Mouse (Mus musculus): ENCODE measurements around the gene Coch. TPM values are rescaled to one million over a fixed set of nuclear protein-coding genes. Genes with fewer than 3 reads are reported as not detected.
"Not testable (repeated sequence)": the region's sequence is repeated elsewhere in the genome, so short reads cannot be mapped to it uniquely, and the experiment has no call there.

Gene Coch
- polyA plus RNA-seq, 1 experiment, result not detected

DNA sequence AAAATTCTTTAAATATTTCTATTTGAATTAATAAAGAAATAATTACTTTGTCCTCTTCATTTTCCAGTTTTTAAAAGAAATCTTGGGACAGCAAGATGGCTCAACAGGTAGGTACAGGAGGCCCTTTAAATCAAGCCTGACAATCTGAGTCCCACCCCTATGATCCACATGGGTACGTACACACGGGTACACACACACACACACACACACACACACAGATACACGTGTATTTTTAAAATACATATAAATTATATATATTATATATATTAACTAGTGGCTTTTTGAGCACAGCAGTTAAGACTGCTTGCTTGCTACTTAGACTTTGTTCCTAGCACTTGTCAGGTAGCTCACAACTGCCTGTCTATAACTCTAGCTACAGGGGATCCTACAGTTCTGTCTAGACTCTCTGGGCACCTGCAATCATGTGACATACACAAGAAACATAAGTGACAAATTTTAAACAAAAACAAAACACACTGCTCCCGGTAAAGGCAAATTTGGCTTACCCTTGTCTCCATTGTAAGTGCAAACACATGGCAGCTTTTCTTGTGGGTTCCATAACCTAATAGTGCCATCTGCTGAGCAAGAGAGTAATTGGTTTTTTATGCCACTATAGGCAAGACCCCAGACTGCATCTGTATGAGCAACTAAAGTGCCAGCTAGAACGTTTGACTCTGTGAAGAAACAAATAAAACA is 29.7 kb downstream of the Coch start:
- TF ChIP-seq TAL1 (IDR thresholded peaks at IDR 0.05; ENCODE audit: low read length) (no peak), GATA1 (IDR thresholded peaks at IDR 0.05; ENCODE audit: low read length) (no peak)
- Histone ChIP-seq H3K4me3 (replicated peaks) (no peak overlapping the region), H3K27me3 (ENCODE audit: control insufficient read depth) (no peaks in the 10 kb centered on the region), H3K4me1 (ENCODE audit: control insufficient read depth) (peaks cover 3% of the 10 kb centered on the region; the same call in 1 of the 2 replicates), H3K9me3 (ENCODE audit: control insufficient read depth, low read length) (no peaks in the 10 kb centered on the region), H3K36me3 (ENCODE audit: control insufficient read depth) (peaks cover 71% of the 10 kb centered on the region)

DNA sequence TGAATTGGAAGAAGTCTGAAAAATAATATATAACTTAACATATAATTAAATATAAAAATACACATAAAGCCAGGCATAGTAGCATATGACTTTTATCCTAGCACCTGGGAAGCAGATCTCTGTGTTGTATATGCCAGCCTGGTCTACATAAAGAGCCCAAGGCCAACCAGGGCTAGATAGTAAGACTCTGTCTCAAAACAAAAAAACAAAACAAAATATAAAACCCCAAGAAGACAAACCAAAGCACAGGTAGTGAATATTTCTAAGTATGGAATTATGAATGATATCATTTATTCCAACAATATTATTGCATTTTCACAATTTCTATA is 30.2 kb downstream of the Coch start:
- Histone ChIP-seq H3K4me3 (replicated peaks) (no peak overlapping the region), H3K9me3 (ENCODE audit: control insufficient read depth, low read length) (no peaks in the 10 kb centered on the region), H3K27me3 (ENCODE audit: control insufficient read depth) (no peaks in the 10 kb centered on the region), H3K36me3 (ENCODE audit: control insufficient read depth) (peaks cover 66% of the 10 kb centered on the region), H3K4me1 (ENCODE audit: control insufficient read depth) (peaks cover 3% of the 10 kb centered on the region; the same call in 1 of the 2 replicates)
- TF ChIP-seq GATA1 (IDR thresholded peaks at IDR 0.05; ENCODE audit: low read length) (no peak), TAL1 (IDR thresholded peaks at IDR 0.05; ENCODE audit: low read length) (no peak)

GRCm38 (mm10) chr12:51633481-51633880 is 40.3 kb downstream of the Coch start:
- Histone ChIP-seq H3K4me1 (ENCODE audit: control insufficient read depth) (peaks cover 14% of the 10 kb centered on the region), H3K27me3 (ENCODE audit: control insufficient read depth) (no peaks in the 10 kb centered on the region), H3K9me3 (ENCODE audit: control insufficient read depth, low read length) (no peaks in the 10 kb centered on the region), H3K36me3 (ENCODE audit: control insufficient read depth) (peaks cover 24% of the 10 kb centered on the region), H3K4me3 (replicated peaks) (no peak overlapping the region)
- no peak for TF ChIP-seq TAL1 (IDR thresholded peaks at IDR 0.05; ENCODE audit: low read length)
- TF ChIP-seq GATA1 (IDR thresholded peaks at IDR 0.05; ENCODE audit: low read length), result no peak

- Histone ChIP-seq H3K27me3 (ENCODE audit: control insufficient read depth) (no peaks in the 10 kb centered on the region), H3K9me3 (ENCODE audit: control insufficient read depth, low read length) (no peaks in the 10 kb centered on the region), H3K36me3 (ENCODE audit: control insufficient read depth) (peaks cover 33% of the 10 kb centered on the region), H3K4me3 (replicated peaks) (no peak overlapping the region), H3K4me1 (ENCODE audit: control insufficient read depth) (peaks cover 14% of the 10 kb centered on the region)
- TF ChIP-seq TAL1 (IDR thresholded peaks at IDR 0.05; ENCODE audit: low read length) (no peak), GATA1 (IDR thresholded peaks at IDR 0.05; ENCODE audit: low read length) (no peak)
Measured at GRCm38 (mm10) chr12:51636260-51636659, 43.1 kb downstream of the Coch start.

GRCm38 (mm10) chr12:51636689-51637470 is 43.7 kb downstream of the Coch start:
- H3K36me3 ChIP-seq (ENCODE audit: control insufficient read depth), result peaks cover 38% of the 10 kb centered on the region
- H3K9me3 ChIP-seq (ENCODE audit: control insufficient read depth, low read length), result no peaks in the 10 kb centered on the region
- H3K4me1 ChIP-seq (ENCODE audit: control insufficient read depth), result peaks cover 18% of the 10 kb centered on the region
- TF ChIP-seq GATA1 (IDR thresholded peaks at IDR 0.05; ENCODE audit: low read length), result no peak
- TF ChIP-seq TAL1 (IDR thresholded peaks at IDR 0.05; ENCODE audit: low read length), result no peak; the same call in 2 of the 3 replicates
- no peak overlapping the region for H3K4me3 ChIP-seq (replicated peaks)
- H3K27me3 ChIP-seq (ENCODE audit: control insufficient read depth), result no peaks in the 10 kb centered on the region

GRCm38 (mm10) chr12:51641871-51642270 is 48.7 kb downstream of the Coch start:
- Histone ChIP-seq H3K4me1 (ENCODE audit: control insufficient read depth) (peaks cover 19% of the 10 kb centered on the region), H3K36me3 (ENCODE audit: control insufficient read depth) (peaks cover 48% of the 10 kb centered on the region), H3K27me3 (ENCODE audit: control insufficient read depth) (no peaks in the 10 kb centered on the region), H3K9me3 (ENCODE audit: control insufficient read depth, low read length) (no peaks in the 10 kb centered on the region), H3K4me3 (replicated peaks) (no peak overlapping the region)
- no peak for TF ChIP-seq TAL1 (IDR thresholded peaks at IDR 0.05; ENCODE audit: low read length)
- TF ChIP-seq GATA1 (IDR thresholded peaks at IDR 0.05; ENCODE audit: low read length), result no peak

DNA sequence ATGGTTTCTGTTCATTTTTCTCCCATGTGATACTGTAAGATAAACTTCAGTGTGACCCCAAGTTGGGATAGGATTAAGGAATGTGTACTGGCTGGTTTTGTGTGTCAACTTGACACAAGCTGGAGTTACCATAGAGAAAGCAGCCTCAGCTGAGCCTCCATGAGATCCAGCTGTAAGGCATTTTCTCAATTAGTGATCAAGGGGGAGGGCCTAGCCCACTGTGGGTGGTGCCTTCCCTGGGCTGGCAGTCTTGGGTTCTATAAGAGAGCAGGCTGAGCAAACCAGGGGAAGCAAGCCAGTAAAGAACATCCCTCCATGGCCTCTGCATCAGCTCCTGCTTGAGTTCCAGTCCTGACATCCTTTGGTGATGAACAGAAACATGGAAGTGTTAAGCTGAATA is 56.3 kb downstream of the Coch start:
- H3K4me3 ChIP-seq (replicated peaks); H3K4me1 ChIP-seq (ENCODE audit: control insufficient read depth); H3K27me3 ChIP-seq (ENCODE audit: control insufficient read depth); H3K9me3 ChIP-seq (ENCODE audit: control insufficient read depth, low read length): not testable (repeated sequence)
- peaks cover 68% of the 10 kb centered on the region for H3K36me3 ChIP-seq (ENCODE audit: control insufficient read depth)

Other genes starting within 250 kb of the Coch start
- 0.11 and 0.12 TPM in 2 replicates for gene G2e3, start 245.3 kb upstream of the Coch start, polyA plus RNA-seq (2012)
- gene Scfd1, start 215.8 kb upstream of the Coch start, polyA plus RNA-seq (2012), result 0.05 and 0.08 TPM in 2 replicates
- 1.2 and 1.5 TPM in 2 replicates for gene Ap4s1, start 97.7 kb downstream of the Coch start, polyA plus RNA-seq (2012)
- 0.47 and 0.48 TPM in 2 replicates for gene Strn3, start 98.6 kb downstream of the Coch start, polyA plus RNA-seq (2012)
- 0.40 and 0.52 TPM in 2 replicates for gene Hectd1, start 236.2 kb downstream of the Coch start, polyA plus RNA-seq (2012)